Mouse (Mus musculus): ENCODE data around the gene Noxa1. TPM values are rescaled to one million over a fixed set of nuclear protein-coding genes. Genes with fewer than 3 reads are reported as not detected.

Gene Noxa1
- total and polyA plus RNA-seq, 3 experiments: not detected

Small RNAs within 50 kb of the gene (microRNA-seq; reads per million reads assigned to microRNA genes)
- gene Gm24328 (0 reads per million in 2 experiments), gene Mir7664 (0 reads per million in 2 experiments)

Other genes with a start within 250 kb of the Noxa1 start
- 10 to 100 TPM; 43.4 to 59.6 TPM for gene Ehmt1, start 175.5 kb downstream of the Noxa1 start, total RNA-seq (2021)
- 30.0 and 33.5 TPM in 2 replicates for gene Ehmt1, start 175.5 kb downstream of the Noxa1 start, polyA plus RNA-seq (2012; rRNA removed)
- gene Arrdc1, start 159.9 kb downstream of the Noxa1 start, total RNA-seq (2021): 10 to 100 TPM; 12.8 to 15.9 TPM
- 49.2 and 50.6 TPM in 2 replicates for gene Arrdc1, start 159.9 kb downstream of the Noxa1 start, polyA plus RNA-seq (2012; rRNA removed)
- 10 to 100 TPM; 21.8 to 30.2 TPM for gene Zmynd19, start 145.4 kb downstream of the Noxa1 start, total RNA-seq (2021)
- 3.1 and 3.9 TPM in 2 replicates for gene Zmynd19, start 145.4 kb downstream of the Noxa1 start, polyA plus RNA-seq (2012; rRNA removed)
- 10 to 100 TPM in 1 of 2 experiments, 1 to 10 TPM in 1; 6.2 to 16.7 TPM for gene Dph7, start 132.7 kb downstream of the Noxa1 start, total RNA-seq (2021)
- gene Dph7, start 132.7 kb downstream of the Noxa1 start, polyA plus RNA-seq (2012; rRNA removed): 8.5 and 9.7 TPM in 2 replicates
- 100 to 1,000 TPM; 108 to 118 TPM for gene Mrpl41, start 120.1 kb downstream of the Noxa1 start, total RNA-seq (2021)
- gene Mrpl41, start 120.1 kb downstream of the Noxa1 start, polyA plus RNA-seq (2012; rRNA removed): 34.9 and 39.4 TPM in 2 replicates
- 10 to 100 TPM; 44.5 to 53.1 TPM for gene Pnpla7, start 119.1 kb downstream of the Noxa1 start, total RNA-seq (2021)
- gene Pnpla7, start 119.1 kb downstream of the Noxa1 start, polyA plus RNA-seq (2012; rRNA removed): 25.4 and 27.2 TPM in 2 replicates
- gene Nsmf, start 40.8 kb downstream of the Noxa1 start, total RNA-seq (2021): 10 to 100 TPM; 32.8 to 52.9 TPM
- 99.9 and 113 TPM in 2 replicates for gene Nsmf, start 40.8 kb downstream of the Noxa1 start, polyA plus RNA-seq (2012; rRNA removed)
- under 1 TPM in 1 of 2 experiments, not detected in 1; 0.40 TPM for gene Entpd8, start 14.8 kb downstream of the Noxa1 start, total RNA-seq (2021)
- gene Entpd8, start 14.8 kb downstream of the Noxa1 start, polyA plus RNA-seq (2012; rRNA removed): 0.08 and 0.11 TPM in 2 replicates
- gene Nrarp, start 85.6 kb upstream of the Noxa1 start, total RNA-seq (2021): 1 to 10 TPM; 1.9 to 3.6 TPM
- gene Nrarp, start 85.6 kb upstream of the Noxa1 start, polyA plus RNA-seq (2012; rRNA removed): 12.0 and 19.0 TPM in 2 replicates
- 10 to 100 TPM; 21.9 to 24.2 TPM for gene Tor4a, start 101.7 kb upstream of the Noxa1 start, total RNA-seq (2021)
- gene Tor4a, start 101.7 kb upstream of the Noxa1 start, polyA plus RNA-seq (2012; rRNA removed): 51.3 and 60.0 TPM in 2 replicates
- gene Nelfb, start 116.3 kb upstream of the Noxa1 start, total RNA-seq (2021): 10 to 100 TPM; 36.3 to 57.4 TPM
- gene Nelfb, start 116.3 kb upstream of the Noxa1 start, polyA plus RNA-seq (2012; rRNA removed): 37.5 and 38.2 TPM in 2 replicates
- gene Stpg3, start 119.5 kb upstream of the Noxa1 start, total RNA-seq (2021): not detected
- gene Stpg3, start 119.5 kb upstream of the Noxa1 start, polyA plus RNA-seq (2012; rRNA removed): not detected in 2 replicates
- gene Fam166a, start 123.6 kb upstream of the Noxa1 start, total RNA-seq (2021): not detected
- 0.15 and 0.16 TPM in 2 replicates for gene Fam166a, start 123.6 kb upstream of the Noxa1 start, polyA plus RNA-seq (2012; rRNA removed)
- 100 to 1,000 TPM; 303 to 312 TPM for gene Tubb4b, start 129.6 kb upstream of the Noxa1 start, total RNA-seq (2021)
- 210 and 267 TPM in 2 replicates for gene Tubb4b, start 129.6 kb upstream of the Noxa1 start, polyA plus RNA-seq (2012; rRNA removed)
- gene Slc34a3, start 139.2 kb upstream of the Noxa1 start, total RNA-seq (2021): not detected
- gene Slc34a3, start 139.2 kb upstream of the Noxa1 start, polyA plus RNA-seq (2012; rRNA removed): not detected in 2 replicates
- gene Rnf224, start 141.6 kb upstream of the Noxa1 start, total RNA-seq (2021): not detected
- not detected in 2 replicates for gene Rnf224, start 141.6 kb upstream of the Noxa1 start, polyA plus RNA-seq (2012; rRNA removed)
- 1 to 10 TPM; 6.7 to 8.5 TPM for gene Rnf208, start 147.1 kb upstream of the Noxa1 start, total RNA-seq (2021)
- 25.8 and 36.4 TPM in 2 replicates for gene Rnf208, start 147.1 kb upstream of the Noxa1 start, polyA plus RNA-seq (2012; rRNA removed)
- gene Cysrt1, start 147.3 kb upstream of the Noxa1 start, total RNA-seq (2021): not detected
- 0.12 TPM in 1 of 2 replicates, not detected in the other for gene Cysrt1, start 147.3 kb upstream of the Noxa1 start, polyA plus RNA-seq (2012; rRNA removed)
- gene AL732309.1, start 151.7 kb upstream of the Noxa1 start, total RNA-seq (2021): 1 to 10 TPM; 3.1 to 3.2 TPM
- gene AL732309.1, start 151.7 kb upstream of the Noxa1 start, polyA plus RNA-seq (2012; rRNA removed): 21.7 and 22.6 TPM in 2 replicates
- gene Tmem203, start 160.3 kb upstream of the Noxa1 start, total RNA-seq (2021): 10 to 100 TPM; 23.9 to 32.0 TPM
- 114 and 116 TPM in 2 replicates for gene Tmem203, start 160.3 kb upstream of the Noxa1 start, polyA plus RNA-seq (2012; rRNA removed)
- gene Tprn, start 167.5 kb upstream of the Noxa1 start, total RNA-seq (2021): 10 to 100 TPM in 1 of 2 experiments, 1 to 10 TPM in 1; 10.0 to 13.1 TPM
- gene Tprn, start 167.5 kb upstream of the Noxa1 start, polyA plus RNA-seq (2012; rRNA removed): 13.6 and 14.6 TPM in 2 replicates
- 10 to 100 TPM; 37.6 to 46.1 TPM for gene Ssna1, start 177.3 kb upstream of the Noxa1 start, total RNA-seq (2021)
- 55.2 and 62.1 TPM in 2 replicates for gene Ssna1, start 177.3 kb upstream of the Noxa1 start, polyA plus RNA-seq (2012; rRNA removed)
- 10 to 100 TPM; 78.8 to 82.7 TPM for gene Anapc2, start 177.3 kb upstream of the Noxa1 start, total RNA-seq (2021)
- 93.1 and 110 TPM in 2 replicates for gene Anapc2, start 177.3 kb upstream of the Noxa1 start, polyA plus RNA-seq (2012; rRNA removed)
- not detected for gene Tmem210, start 193.0 kb upstream of the Noxa1 start, total RNA-seq (2021)
- not detected in 2 replicates for gene Tmem210, start 193.0 kb upstream of the Noxa1 start, polyA plus RNA-seq (2012; rRNA removed)
- not detected for gene Lrrc26, start 194.8 kb upstream of the Noxa1 start, total RNA-seq (2021)
- gene Lrrc26, start 194.8 kb upstream of the Noxa1 start, polyA plus RNA-seq (2012; rRNA removed): not detected in 2 replicates
- gene Grin1, start 224.0 kb upstream of the Noxa1 start, total RNA-seq (2021): 10 to 100 TPM in 1 of 2 experiments, 1 to 10 TPM in 1; 8.3 to 13.3 TPM
- gene Grin1, start 224.0 kb upstream of the Noxa1 start, polyA plus RNA-seq (2012; rRNA removed): 15.3 and 16.4 TPM in 2 replicates
- 10 to 100 TPM; 53.6 to 59.9 TPM for gene Man1b1, start 237.2 kb upstream of the Noxa1 start, total RNA-seq (2021)
- gene Man1b1, start 237.2 kb upstream of the Noxa1 start, polyA plus RNA-seq (2012; rRNA removed): 10.3 and 13.5 TPM in 2 replicates